Mouse (Mus musculus): ENCODE measurements around the gene Rtl6. TPM values are rescaled to one million over a fixed set of nuclear protein-coding genes. Genes with fewer than 3 reads are reported as not detected.

The Rtl6 gene
- polyA plus RNA-seq (2015; fragmentation: Illumina TruSeq; extraction: RNeasy Lipid Tissue Mini Kit (QIAGEN cat#74804); ENCODE audit: insufficient read depth, low read depth, low replicate concordance) = 1.6 TPM

GRCm38 (mm10) chr15:84557189-84557921, at the start of gene Rtl6:
Gene Rtl6 (minus strand): TSS chr15:84557823.

Other genes starting within 250 kb of the Rtl6 start
- gene Parvg, start 233.8 kb downstream of the Rtl6 start, polyA plus RNA-seq (2015; fragmentation: Illumina TruSeq; extraction: RNeasy Lipid Tissue Mini Kit (QIAGEN cat#74804); ENCODE audit: insufficient read depth, low read depth, low replicate concordance) = 2.7 TPM
- gene Shisal1, start 110.7 kb downstream of the Rtl6 start, polyA plus RNA-seq (2015; fragmentation: Illumina TruSeq; extraction: RNeasy Lipid Tissue Mini Kit (QIAGEN cat#74804); ENCODE audit: insufficient read depth, low read depth, low replicate concordance) = 1.9 TPM
- 2.8 TPM for gene Prr5, start 111.8 kb upstream of the Rtl6 start, polyA plus RNA-seq (2015; fragmentation: Illumina TruSeq; extraction: RNeasy Lipid Tissue Mini Kit (QIAGEN cat#74804); ENCODE audit: insufficient read depth, low read depth, low replicate concordance)
- 2.8 TPM for gene Arhgap8, start 162.2 kb upstream of the Rtl6 start, polyA plus RNA-seq (2015; fragmentation: Illumina TruSeq; extraction: RNeasy Lipid Tissue Mini Kit (QIAGEN cat#74804); ENCODE audit: insufficient read depth, low read depth, low replicate concordance)

Data from pancreas, adult 10 weeks (tissue).